11 mouse cellular contexts compared by ENCODE assay signal in the genomic region with DNA sequence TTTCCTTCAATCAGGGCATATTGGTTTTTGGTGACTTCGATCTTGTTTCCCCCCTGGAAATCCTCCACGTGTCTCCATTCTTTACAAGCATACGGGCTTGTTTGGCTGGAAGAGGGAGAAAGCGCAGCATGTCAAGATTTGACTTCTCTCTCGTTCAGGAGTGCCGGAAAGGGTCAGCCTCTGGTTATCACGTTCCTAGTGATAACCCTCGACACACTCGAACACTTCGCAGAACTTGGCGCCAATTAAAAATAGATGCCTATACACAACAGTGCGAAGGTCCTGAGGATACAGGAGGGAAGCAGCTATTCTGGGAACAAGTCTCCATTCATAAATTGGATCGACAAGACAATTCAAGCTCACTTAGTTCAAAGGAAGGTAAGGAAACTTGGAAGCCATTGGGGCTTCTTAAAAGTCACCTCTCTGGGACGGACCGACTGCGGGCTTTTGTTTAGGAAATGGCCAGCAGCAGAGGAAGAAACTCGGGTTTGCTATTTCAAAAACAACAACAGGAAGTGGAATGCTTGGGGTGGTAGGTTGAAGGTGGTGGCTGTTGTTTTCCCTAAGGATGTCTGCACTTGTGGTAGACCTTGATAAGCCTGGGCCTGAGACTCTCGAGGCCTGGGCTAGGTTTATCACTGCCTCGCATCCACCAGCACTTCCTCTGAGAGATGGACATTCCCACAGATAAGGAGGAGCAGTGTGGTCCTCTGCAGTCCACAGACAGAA. TPM values are rescaled to one million over a fixed set of nuclear protein-coding genes. Genes with fewer than 3 reads are reported as not detected.
A peak's percentile ranks its signal among the peaks of the same experiment; 100 is the strongest.
DNase-seq lines count a peak whose midpoint lies in the region; ATAC-seq lines count a peak whose summit lies in the region.
"Had no signal": no experiment of that assay in that cellular context is flagged by ENCODE, and none has a peak within 500 bp of the region (broad histone marks: within the 10 kb centered on the region; RNA-seq: fewer than 3 reads in every experiment).

No protein-coding gene starts in this region.

- H3K9ac ChIP-seq in heart, embryonic 16.5 days (ENCODE audit: low read length) = no peak overlapping the region
- H3K9ac ChIP-seq in liver, embryonic 15.5 days = no peak overlapping the region
- H3K9ac ChIP-seq in forebrain, embryonic 11.5 days (ENCODE audit: low read length) = no peak overlapping the region
- H3K9ac ChIP-seq: hindbrain, embryonic 12.5 days had no signal

- WGBS in heart, embryonic 16.5 days = 28% methylated on average over 19 of the region's 19 CpGs
- 14% methylated on average over 19 of the region's 19 CpGs for WGBS in liver, embryonic 15.5 days (ENCODE audit: insufficient replicate concordance)
- 88% methylated on average over 19 of the region's 19 CpGs for WGBS in forebrain, embryonic 11.5 days

- H3K36me3 ChIP-seq in megakaryocyte, embryonic 14.5 days (replicated peaks; ENCODE audit: low read length) = peaks cover 76% of the 10 kb centered on the region
- peaks cover 5% of the 10 kb centered on the region for H3K36me3 ChIP-seq in heart, embryonic 16.5 days (ENCODE audit: control insufficient read depth, insufficient read depth)
- no peaks in the 10 kb centered on the region for H3K36me3 ChIP-seq in liver, embryonic 15.5 days (replicated peaks)
- no peaks in the 10 kb centered on the region for H3K36me3 ChIP-seq in forebrain, embryonic 11.5 days (ENCODE audit: control insufficient read depth, insufficient read depth, low read length)
- H3K36me3 ChIP-seq: hindbrain, embryonic 12.5 days had no signal

- H3K27ac ChIP-seq in heart, embryonic 16.5 days (ENCODE audit: low read length) = peak overlapping the region; percentile 18; the same call in 1 of the 2 replicates
- H3K27ac ChIP-seq in liver, embryonic 15.5 days (replicated peaks) = no peak overlapping the region
- H3K27ac ChIP-seq in forebrain, embryonic 11.5 days (ENCODE audit: low read depth, low read length) = no peak overlapping the region
- H3K27ac ChIP-seq: hindbrain, embryonic 12.5 days had no signal

- peaks cover 28% of the 10 kb centered on the region for H3K4me1 ChIP-seq in megakaryocyte, embryonic 14.5 days
- H3K4me1 ChIP-seq in heart, embryonic 16.5 days (ENCODE audit: control insufficient read depth, insufficient read depth, low read length) = peaks cover 18% of the 10 kb centered on the region
- peaks cover 32% of the 10 kb centered on the region for H3K4me1 ChIP-seq in liver, embryonic 15.5 days (replicated peaks)
- no peaks in the 10 kb centered on the region for H3K4me1 ChIP-seq in forebrain, embryonic 11.5 days (replicated peaks; ENCODE audit: control insufficient read depth, insufficient read depth, low read length)
- H3K4me1 ChIP-seq: hindbrain, embryonic 12.5 days had no signal

- peaks cover 29% of the 10 kb centered on the region for H3K9me3 ChIP-seq in megakaryocyte, embryonic 14.5 days
- no peaks in the 10 kb centered on the region for H3K9me3 ChIP-seq in heart, embryonic 16.5 days (replicated peaks; ENCODE audit: control insufficient read depth, low read length)
- H3K9me3 ChIP-seq in liver, embryonic 15.5 days (replicated peaks) = no peaks in the 10 kb centered on the region
- no peaks in the 10 kb centered on the region for H3K9me3 ChIP-seq in forebrain, embryonic 11.5 days (ENCODE audit: control insufficient read depth, low read length)
- H3K9me3 ChIP-seq: hindbrain, embryonic 12.5 days had no signal

- peak overlapping the region; percentile 40 for H3K4me3 ChIP-seq in megakaryocyte, embryonic 14.5 days (replicated peaks)
- H3K4me3 ChIP-seq in heart, embryonic 16.5 days (ENCODE audit: low read length) = 0 out of 2 replicates have a peak overlapping the region, but pooled peaks have one; percentile 10
- peak overlapping the region; percentile 2; the same call in 1 of the 2 replicates for H3K4me3 ChIP-seq in liver, embryonic 15.5 days (replicated peaks)
- H3K4me3 ChIP-seq in forebrain, embryonic 11.5 days (ENCODE audit: low read depth, low read length) = no peak overlapping the region
- H3K4me3 ChIP-seq: hindbrain, embryonic 12.5 days had no signal

- no peak for ATAC-seq in megakaryocyte, adult 5-6 weeks (ENCODE audit: poor library complexity, severe bottlenecking)
- peak; percentile 85 for ATAC-seq in heart, embryonic 16.5 days (replicated peaks; ENCODE audit: extremely low read depth, insufficient read depth, low FRiP score)
- peak; percentile 97 for ATAC-seq in liver, embryonic 15.5 days (ENCODE audit: insufficient read depth)
- ATAC-seq in forebrain, embryonic 11.5 days (replicated peaks; ENCODE audit: low FRiP score) = no peak
- ATAC-seq: activated CD4-positive, CD25-positive, alpha-beta regulatory T cell, adult 4 months; forebrain, embryonic 14.5 days had no signal

- peaks cover 1% of the 10 kb centered on the region for H3K27me3 ChIP-seq in megakaryocyte, embryonic 14.5 days (replicated peaks)
- H3K27me3 ChIP-seq in heart, embryonic 16.5 days (ENCODE audit: control insufficient read depth, insufficient read depth, low read length) = no peaks in the 10 kb centered on the region
- H3K27me3 ChIP-seq in liver, embryonic 15.5 days = no peaks in the 10 kb centered on the region; the same call in 1 of the 2 replicates
- no peaks in the 10 kb centered on the region for H3K27me3 ChIP-seq in forebrain, embryonic 11.5 days (ENCODE audit: control insufficient read depth, insufficient read depth, low read length)
- H3K27me3 ChIP-seq: hindbrain, embryonic 12.5 days had no signal

- DNase-seq in natural killer cell, adult 2 months (ENCODE audit: low spot score in 2 of 2) = no peak
- no peak for DNase-seq in forebrain, embryonic 11.5 days (ENCODE audit: low spot score)
- DNase-seq in spleen, adult 18-20 months = no peak
- DNase-seq: thymus, adult 18-20 months had no signal

- H3K4me2 ChIP-seq in heart, embryonic 16.5 days (ENCODE audit: low read depth, low read length) = peak overlapping the region; percentile 45
- H3K4me2 ChIP-seq in liver, embryonic 15.5 days = peak overlapping the region; percentile 40
- no peak overlapping the region for H3K4me2 ChIP-seq in forebrain, embryonic 11.5 days (ENCODE audit: low read depth, low read length, severe bottlenecking)
- H3K4me2 ChIP-seq: hindbrain, embryonic 12.5 days had no signal

RNA-seq across cellular contexts. Expression of a gene that starts 16.4 kb away (rescaled TPM):
- polyA plus RNA-seq in megakaryocyte, embryonic 14.5 days (2012; ENCODE audit: insufficient read depth, low replicate concordance) = 0.45 TPM in 1 of 2 replicates, not detected in the other
- 0.07 TPM in 1 of 2 replicates, not detected in the other for total RNA-seq in megakaryocyte, adult 5-6 weeks (2015)
- total RNA-seq in megakaryocyte, adult 5-6 weeks (2017) = 0.07 TPM in 1 of 2 replicates, not detected in the other
- 38.5 and 46.2 TPM in 2 replicates for polyA plus RNA-seq in heart, embryonic 16.5 days (2015; fragmentation: Nextera tagmentation; extraction: Ambion mirVana)
- polyA plus RNA-seq in liver, embryonic 15.5 days (2015; fragmentation: Nextera tagmentation; extraction: Ambion mirVana) = 8.0 and 8.7 TPM in 2 replicates
- polyA plus RNA-seq in forebrain, embryonic 11.5 days (2014; fragmentation: Nextera tagmentation; extraction: Ambion mirVana) = 28.8 and 28.9 TPM in 2 replicates

Comparison
In these comparisons a context has a peak if more than half of its experiments do, and no peak if none do; other contexts are left out.
1. ATAC-seq: peak in heart, embryonic 16.5 days (single experiment) and liver, embryonic 15.5 days (single experiment); none in megakaryocyte, adult 5-6 weeks (single experiment) and forebrain, embryonic 11.5 days (single experiment).